Mouse (Mus musculus) MEL (cell line): ENCODE results near the gene Erbb4.

Experiments
- CHD2 ChIP-seq: IDR thresholded peaks from 2 replicates; pipeline ENCODE4 v1.6.1; 2011; ENCODE audit warnings: low read length, improper control_type of control experiment
- CTCF ChIP-seq, 3 experiments: IDR thresholded peaks in 2 of 3; conservative IDR thresholded peaks in 1 of 3; 2 replicates each; pipeline ENCODE4 v1.5.1; 2011 to 2012; ENCODE audit warnings: low read length in 3 of 3, low read depth in 2 of 3, mild to moderate bottlenecking in 2 of 3, improper control_type of control experiment in 1 of 3, inconsistent platforms in 1 of 3, mixed read lengths in 1 of 3, moderate library complexity in 1 of 3; ENCODE audit not compliant: control insufficient read depth in 1 of 3, insufficient read depth in 1 of 3, poor library complexity in 1 of 3, severe bottlenecking in 1 of 3
- EP300 ChIP-seq, 2 experiments: IDR thresholded peaks; 2 replicates each; pipeline ENCODE4 v1.6.1; 2011; ENCODE audit warnings: improper control_type of control experiment in 2 of 2, low read length in 2 of 2, low read depth in 1 of 2, mild to moderate bottlenecking in 1 of 2
- GATA1 ChIP-seq: IDR thresholded peaks from 2 replicates; pipeline ENCODE4 v1.6.1; 2011; ENCODE audit warnings: low read depth, low read length, improper control_type of control experiment
- HCFC1 ChIP-seq: IDR thresholded peaks from 2 replicates; pipeline ENCODE4 v1.6.1; 2012; ENCODE audit warnings: low read depth, mild to moderate bottlenecking, inconsistent platforms, low read length, improper control_type of control experiment, moderate library complexity
- NRF1 ChIP-seq: IDR thresholded peaks from 2 replicates; pipeline ENCODE4 v1.6.1; 2014; ENCODE audit warnings: low read depth, mild to moderate bottlenecking, inconsistent platforms, low read length, improper control_type of control experiment, moderate library complexity; ENCODE audit not compliant: poor library complexity, insufficient read depth, severe bottlenecking
- POLR2A ChIP-seq, 2 experiments: IDR thresholded peaks; 2 replicates each; pipeline ENCODE4 v1.6.1; 2011 to 2012; ENCODE audit warnings: low read length in 2 of 2, mild to moderate bottlenecking in 2 of 2, control low read depth in 1 of 2, improper control_type of control experiment in 1 of 2, low read depth in 1 of 2, moderate library complexity in 1 of 2; ENCODE audit not compliant: control insufficient read depth in 1 of 2, insufficient read depth in 1 of 2, poor library complexity in 1 of 2
- RCOR1 ChIP-seq: IDR thresholded peaks from 2 replicates; pipeline ENCODE4 v1.6.1; 2012; ENCODE audit warnings: low read depth, mild to moderate bottlenecking, inconsistent platforms, low read length, improper control_type of control experiment
- TCF12 ChIP-seq: IDR thresholded peaks from 2 replicates; pipeline ENCODE4 v1.6.1; 2014; ENCODE audit warnings: low read depth, mild to moderate bottlenecking, inconsistent platforms, low read length, improper control_type of control experiment, moderate library complexity
- USF1 ChIP-seq: IDR thresholded peaks from 2 replicates; pipeline ENCODE4 v1.6.1; 2014; ENCODE audit warnings: low read depth, mild to moderate bottlenecking, inconsistent platforms, low read length, improper control_type of control experiment, moderate library complexity
- USF2 ChIP-seq, 2 experiments: IDR thresholded peaks; 2 replicates each; pipeline ENCODE4 v1.6.1; 2011 to 2012; ENCODE audit warnings: improper control_type of control experiment in 2 of 2, low read length in 2 of 2, borderline replicate concordance in 1 of 2, inconsistent platforms in 1 of 2, low read depth in 1 of 2, mild to moderate bottlenecking in 1 of 2; ENCODE audit not compliant: insufficient read depth in 1 of 2
- ZC3H11A ChIP-seq: IDR thresholded peaks from 2 replicates; pipeline ENCODE4 v1.6.1; 2012; ENCODE audit warnings: low read depth, mild to moderate bottlenecking, inconsistent platforms, low read length, improper control_type of control experiment

DNA sequence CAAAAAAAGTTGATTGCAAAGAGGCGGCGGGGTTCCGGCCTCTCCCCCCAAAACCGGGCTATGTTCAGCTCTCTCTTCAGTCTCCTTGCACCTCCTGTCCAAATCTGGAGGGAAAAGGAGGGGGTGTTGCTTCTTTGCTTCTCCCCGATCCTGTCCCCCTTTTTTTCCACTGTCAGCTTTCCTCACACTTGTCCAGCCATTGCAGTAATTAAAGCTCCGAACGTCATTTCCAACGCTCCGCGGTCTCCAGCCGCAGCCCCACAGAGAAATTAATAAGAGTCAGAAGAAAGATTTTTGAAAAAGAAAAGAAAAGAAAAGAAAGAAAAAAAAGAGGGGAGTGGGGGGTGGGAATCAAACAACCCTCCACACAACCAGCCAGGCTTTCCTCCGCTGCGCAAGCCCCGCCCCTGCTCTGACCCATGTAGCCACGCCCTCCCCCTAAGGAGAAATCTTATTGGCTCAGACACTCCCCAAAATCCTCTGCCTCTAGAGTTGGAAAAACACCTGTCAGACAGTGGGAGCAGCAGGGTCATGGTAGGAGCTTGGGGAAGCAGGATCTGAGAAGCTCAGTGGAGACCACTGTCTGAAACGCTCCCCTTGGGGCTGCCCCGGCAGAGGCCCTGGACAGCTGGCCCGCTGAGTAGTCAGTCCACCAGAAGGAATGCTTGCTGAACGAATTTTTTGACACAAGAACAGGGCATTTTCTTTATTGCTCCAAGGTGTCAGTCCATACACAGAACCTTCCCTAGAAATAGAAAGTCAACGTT, 483 bp upstream of the Erbb4 start:
- TF ChIP-seq CTCF (IDR thresholded peaks at IDR 0.05 in 2 of 3, conservative IDR thresholded peaks at IDR 0.05 in 1 of 3; ENCODE audit: control insufficient read depth in 1 of 3, insufficient read depth in 1 of 3, low read depth in 2 of 3, low read length in 3 of 3, poor library complexity in 1 of 3, severe bottlenecking in 1 of 3), result no peak
- TF ChIP-seq POLR2A (IDR thresholded peaks at IDR 0.05; ENCODE audit: control insufficient read depth in 1 of 2, insufficient read depth in 1 of 2, low read depth in 1 of 2, low read length in 2 of 2, poor library complexity in 1 of 2), result no peak
- TF ChIP-seq TCF12, result no peak
- TF ChIP-seq RCOR1, result no peak
- no peak for TF ChIP-seq USF1
- no peak for TF ChIP-seq ZC3H11A
- TF ChIP-seq USF2 (IDR thresholded peaks at IDR 0.05; ENCODE audit: borderline replicate concordance in 1 of 2, insufficient read depth in 1 of 2, low read depth in 1 of 2, low read length in 2 of 2), result no peak
- no peak for TF ChIP-seq NRF1
- TF ChIP-seq HCFC1, result no peak
- no peak for TF ChIP-seq EP300 (IDR thresholded peaks at IDR 0.05; ENCODE audit: low read depth in 1 of 2, low read length in 2 of 2)
- no peak for TF ChIP-seq GATA1
- TF ChIP-seq CHD2, result no peak
